Mouse (Mus musculus) lung, postnatal 0 days (tissue): ENCODE measurements around the gene Gbp3.

Experiments
- CTCF ChIP-seq: IDR thresholded peaks from 2 replicates; pipeline ENCODE4 v1.5.1; 2016; ENCODE audit warnings: antibody characterized with exemption, mild to moderate bottlenecking
- EP300 ChIP-seq: IDR thresholded peaks from 2 replicates; pipeline ENCODE4 v1.6.1; 2016; ENCODE audit warnings: antibody characterized with exemption, mild to moderate bottlenecking, control low read depth

DNA sequence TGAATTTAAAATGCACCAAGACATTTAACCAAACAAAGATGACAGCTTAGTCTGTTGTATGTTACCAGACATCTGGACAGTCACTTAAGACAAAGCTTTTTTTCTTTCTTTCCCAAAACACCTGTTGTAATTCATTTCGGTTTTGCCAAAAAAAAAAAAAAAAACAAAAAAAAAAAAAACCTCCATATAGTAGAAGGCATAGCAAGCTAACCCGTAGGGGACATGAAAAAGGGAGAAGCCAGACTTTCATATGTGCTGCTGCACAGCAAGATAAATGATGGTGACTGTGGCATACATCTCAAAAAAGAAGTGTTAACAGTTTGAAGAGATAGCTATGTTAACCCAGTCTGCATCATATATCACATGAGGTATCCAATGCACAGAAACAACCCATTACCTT is 30.2 kb upstream of the Gbp3 start:
- TF ChIP-seq CTCF = no peak
- no peak for TF ChIP-seq EP300
